Mouse (Mus musculus) Muller cell, postnatal 12 days (primary cell): Measurements from ENCODE around the gene Map6.
"Not testable (repeated sequence)": the region's sequence is repeated elsewhere in the genome, so short reads cannot be mapped to it uniquely, and the experiment has no call there.

Experiments
- DNase-seq: peaks from one replicate; pipeline ENCODE4 v3.0.0-alpha.2; 2015; ENCODE audit errors: inconsistent ontology term

Map6 gene

GRCm38 (mm10) chr7:99355731-99356131 lies 88.5 kb downstream of the Map6 start:
- DNase-seq: peak; percentile 92

DNA sequence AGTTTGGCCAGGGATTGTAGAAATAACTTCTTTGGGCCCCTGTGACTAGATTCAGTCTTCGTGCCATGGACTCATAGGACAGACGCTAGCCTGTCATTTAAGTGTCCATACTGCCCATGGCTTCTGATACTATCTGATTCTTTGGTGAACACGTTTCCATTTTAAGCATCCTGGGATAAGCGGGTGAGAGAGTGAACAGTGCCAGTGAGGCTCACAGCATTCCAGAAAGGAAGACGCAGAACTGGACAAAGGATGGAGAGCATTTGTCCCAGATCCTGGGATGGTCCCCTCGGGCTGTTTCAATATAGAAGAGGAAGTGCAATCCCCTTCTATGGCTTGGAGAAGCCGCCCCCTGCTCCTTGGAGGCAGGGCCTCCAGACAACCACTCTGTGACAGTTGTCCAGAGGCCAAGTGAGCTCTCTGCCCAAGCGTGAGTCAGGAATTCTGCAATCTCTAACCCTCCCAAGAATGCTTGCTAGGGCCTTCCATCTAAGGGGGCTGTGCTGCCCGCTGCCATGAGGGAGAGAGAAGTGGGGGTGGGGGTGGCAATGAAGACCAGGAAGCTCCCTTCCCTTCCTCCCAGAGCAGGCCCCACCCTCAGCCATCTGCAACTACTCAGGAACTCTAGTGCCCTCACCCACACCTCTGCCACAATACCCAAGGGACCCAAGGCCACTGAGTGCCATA lies 89.1 kb downstream of the Map6 start:
- peak; percentile 90 for DNase-seq

DNA sequence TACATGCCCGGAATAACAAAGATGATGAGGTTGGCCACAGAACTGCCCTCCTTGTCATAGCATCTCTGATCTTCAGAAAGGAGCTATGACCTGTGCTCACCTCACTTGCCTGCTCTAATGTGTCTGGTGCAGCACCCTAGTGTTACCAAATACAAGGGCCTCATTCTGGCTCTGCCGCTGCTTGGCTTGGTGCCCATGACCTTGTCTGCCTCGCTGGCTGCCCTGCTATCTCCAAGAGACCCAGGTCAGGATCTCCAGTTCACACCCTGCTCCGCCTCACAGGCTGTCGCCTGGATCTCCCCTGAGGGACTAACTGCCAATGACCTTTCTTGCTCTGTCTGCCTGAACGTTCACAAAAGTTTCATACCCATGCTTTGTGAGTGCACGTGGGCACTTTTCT lies 90.0 kb downstream of the Map6 start:
- no peak for DNase-seq

DNA sequence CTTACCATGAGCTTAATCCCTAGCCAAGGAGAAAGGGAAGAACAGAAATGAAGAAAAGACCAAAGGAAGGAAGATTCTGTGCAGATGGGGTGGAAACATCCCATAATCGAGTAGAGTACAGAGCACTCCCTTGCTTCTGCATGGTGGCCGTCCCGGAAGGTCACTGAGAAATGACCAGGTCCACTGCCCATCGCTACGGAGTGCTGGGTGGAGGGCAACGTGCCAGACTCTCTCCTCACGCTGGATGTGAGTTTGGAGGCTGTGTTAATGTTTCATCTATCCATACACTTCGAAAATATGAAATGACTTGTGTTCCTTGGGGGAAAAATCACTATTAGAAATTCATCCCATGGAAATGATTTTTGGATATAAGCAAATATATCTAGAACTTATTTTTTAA lies 91.1 kb downstream of the Map6 start:
- no peak for DNase-seq

DNA sequence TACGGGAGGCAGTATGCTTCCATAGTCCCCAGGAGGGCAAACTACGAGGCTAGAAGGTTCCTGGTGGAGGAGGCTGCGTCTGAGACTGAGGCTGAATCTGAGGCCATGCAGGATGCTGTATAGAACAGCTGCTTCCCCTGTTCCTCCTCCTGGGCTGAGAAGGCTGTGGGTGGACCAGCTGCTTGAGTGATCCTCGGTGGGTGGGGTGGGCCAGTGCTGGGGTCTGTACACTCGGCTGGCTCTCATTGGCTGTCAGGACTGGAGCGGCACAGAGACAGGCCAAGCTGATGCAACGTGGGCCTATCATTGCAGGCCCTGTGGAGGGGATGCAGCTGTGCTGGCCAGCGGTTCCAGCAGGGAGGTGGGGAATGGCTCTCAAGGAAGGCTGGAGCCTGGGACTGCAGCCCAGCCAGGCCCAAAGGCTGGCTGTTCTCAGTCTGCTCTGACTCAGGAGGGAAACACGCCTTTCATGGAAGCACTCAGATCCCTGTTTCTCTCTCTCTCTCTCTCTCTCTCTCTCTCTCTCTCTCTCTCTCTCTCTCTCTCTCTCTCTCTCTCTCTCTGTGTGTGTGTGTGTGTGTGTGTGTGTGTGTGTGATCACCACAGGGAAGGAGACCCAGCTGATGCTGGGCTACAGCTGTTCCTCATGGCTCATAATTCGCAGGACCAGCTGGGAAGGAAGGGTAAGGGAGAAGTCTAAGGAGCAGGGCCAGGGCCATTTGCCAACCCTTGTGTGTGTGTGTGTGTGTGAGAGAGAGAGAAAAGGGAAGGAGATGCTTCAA lies 93.0 kb downstream of the Map6 start:
- DNase-seq: peak; percentile 86

- DNase-seq: peak; percentile 40
Measured at GRCm38 (mm10) chr7:99360803-99361414, 93.7 kb downstream of the Map6 start.

DNA sequence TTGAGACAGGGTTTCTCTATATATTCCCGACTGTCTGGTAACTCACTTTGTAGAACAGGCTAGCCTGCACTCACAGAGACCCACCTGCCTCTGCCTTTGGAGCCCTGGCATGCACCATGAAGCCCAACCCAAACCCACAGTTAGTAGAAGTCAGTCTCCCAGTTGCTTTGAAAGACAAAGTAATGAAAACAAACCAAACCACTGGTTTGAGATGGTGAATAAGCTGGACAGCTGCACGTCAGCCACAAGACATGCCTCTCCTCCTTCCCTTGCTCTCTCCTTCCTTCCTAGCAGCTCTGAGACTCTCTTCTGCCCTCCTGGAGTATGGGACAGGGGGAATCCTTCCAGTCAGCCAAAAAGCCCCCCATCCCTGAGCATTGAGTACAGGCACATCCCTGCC lies 94.9 kb downstream of the Map6 start:
- DNase-seq: no peak

DNA sequence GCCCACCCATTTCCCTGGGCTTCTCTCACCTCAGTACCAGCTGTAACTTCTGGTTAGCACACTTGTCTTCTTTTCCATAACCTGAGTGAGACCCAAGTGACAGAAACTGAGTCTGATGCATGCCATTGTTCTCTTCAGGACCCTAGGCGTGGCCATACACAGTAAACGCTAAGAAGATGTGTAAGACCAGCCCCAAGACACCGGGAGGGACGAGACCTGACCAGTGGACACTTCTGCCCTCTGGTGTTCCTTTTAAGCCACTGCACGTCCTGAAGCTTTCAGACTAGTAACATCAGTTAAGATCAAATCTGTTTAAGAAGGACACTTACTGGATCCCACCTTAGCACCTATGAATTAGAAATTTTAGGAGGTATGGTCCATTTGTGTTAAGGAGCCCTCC lies 97.8 kb downstream of the Map6 start:
- peak; percentile 70 for DNase-seq

DNA sequence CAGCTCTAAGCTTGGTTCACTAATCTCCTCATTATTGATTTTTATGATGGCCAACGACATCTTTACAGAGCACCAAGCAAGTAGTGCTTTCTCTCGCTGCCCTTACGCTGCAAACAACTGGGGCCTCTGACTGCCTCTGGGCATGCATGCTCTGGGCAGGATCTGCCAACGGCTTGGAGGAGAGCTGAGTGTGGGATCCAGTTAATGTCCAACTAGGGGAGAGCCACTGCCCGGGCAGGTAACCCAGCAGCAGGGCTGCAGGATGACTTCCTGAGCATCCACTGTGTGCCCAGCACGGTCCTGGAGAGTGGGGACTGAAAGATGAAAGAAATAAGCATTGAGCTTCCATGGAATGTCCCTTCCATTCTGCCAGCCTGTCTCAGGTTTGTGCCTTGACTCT lies 99.5 kb downstream of the Map6 start:
- DNase-seq: no peak

- DNase-seq: not testable (repeated sequence)
Measured at GRCm38 (mm10) chr7:99374325-99374724, 107.1 kb downstream of the Map6 start.

- no peak for DNase-seq
Measured at GRCm38 (mm10) chr7:99375455-99375854, 108.2 kb downstream of the Map6 start.

- DNase-seq: peak; percentile 52
Measured at GRCm38 (mm10) chr7:99378870-99379269, 111.6 kb downstream of the Map6 start.

- peak; percentile 37 for DNase-seq
Measured at GRCm38 (mm10) chr7:99380491-99381213, 113.4 kb downstream of the Map6 start.

DNA sequence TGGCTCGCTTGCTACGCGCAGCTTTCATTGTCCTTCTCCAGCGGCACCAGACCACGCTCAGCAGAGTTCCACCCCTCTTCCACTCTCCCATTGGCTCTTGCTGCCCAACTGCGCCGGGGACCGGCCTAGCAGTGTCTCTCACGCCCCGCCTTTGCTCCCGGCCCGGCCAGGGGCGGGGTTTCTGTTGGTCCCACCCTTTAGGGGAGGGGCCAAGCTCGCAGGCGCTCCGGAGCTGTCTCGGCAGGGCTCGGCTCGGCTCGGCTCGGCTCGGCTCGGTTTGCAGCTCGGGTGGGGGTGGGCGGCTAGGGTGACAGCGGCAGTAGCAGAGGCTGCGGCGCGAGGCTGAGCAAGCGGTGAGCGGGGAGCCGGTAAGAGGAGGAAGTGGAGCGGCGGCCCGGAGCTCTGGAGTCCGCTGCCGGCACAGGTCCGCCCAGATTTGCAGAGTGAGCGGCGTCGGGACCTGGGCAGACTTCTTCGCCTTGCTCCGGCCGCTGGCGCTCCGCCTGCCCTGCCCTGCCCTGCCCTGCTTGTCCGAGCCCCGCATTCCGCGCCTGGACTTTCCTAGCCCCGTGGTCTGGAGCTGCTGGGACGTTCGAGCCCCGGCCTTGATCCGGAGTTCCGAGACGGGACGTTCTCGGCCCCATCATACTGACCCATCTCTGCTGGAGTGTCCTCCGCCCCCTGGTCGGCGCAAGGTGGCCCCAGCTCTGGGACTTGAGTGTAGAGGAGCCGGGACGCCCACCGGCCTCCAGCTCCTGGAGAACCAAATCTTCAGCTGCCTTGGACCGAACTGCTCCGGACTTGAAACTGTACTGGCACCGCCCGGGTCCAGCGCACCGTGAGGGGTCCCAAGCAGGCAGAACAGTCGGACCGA lies 114.2 kb downstream of the Map6 start, which contains the start of gene Gdpd5:
Gdpd5 (plus strand) TSS at position 201 of the 874 bp plus-strand sequence.
- DNase-seq: peak; percentile 100

DNA sequence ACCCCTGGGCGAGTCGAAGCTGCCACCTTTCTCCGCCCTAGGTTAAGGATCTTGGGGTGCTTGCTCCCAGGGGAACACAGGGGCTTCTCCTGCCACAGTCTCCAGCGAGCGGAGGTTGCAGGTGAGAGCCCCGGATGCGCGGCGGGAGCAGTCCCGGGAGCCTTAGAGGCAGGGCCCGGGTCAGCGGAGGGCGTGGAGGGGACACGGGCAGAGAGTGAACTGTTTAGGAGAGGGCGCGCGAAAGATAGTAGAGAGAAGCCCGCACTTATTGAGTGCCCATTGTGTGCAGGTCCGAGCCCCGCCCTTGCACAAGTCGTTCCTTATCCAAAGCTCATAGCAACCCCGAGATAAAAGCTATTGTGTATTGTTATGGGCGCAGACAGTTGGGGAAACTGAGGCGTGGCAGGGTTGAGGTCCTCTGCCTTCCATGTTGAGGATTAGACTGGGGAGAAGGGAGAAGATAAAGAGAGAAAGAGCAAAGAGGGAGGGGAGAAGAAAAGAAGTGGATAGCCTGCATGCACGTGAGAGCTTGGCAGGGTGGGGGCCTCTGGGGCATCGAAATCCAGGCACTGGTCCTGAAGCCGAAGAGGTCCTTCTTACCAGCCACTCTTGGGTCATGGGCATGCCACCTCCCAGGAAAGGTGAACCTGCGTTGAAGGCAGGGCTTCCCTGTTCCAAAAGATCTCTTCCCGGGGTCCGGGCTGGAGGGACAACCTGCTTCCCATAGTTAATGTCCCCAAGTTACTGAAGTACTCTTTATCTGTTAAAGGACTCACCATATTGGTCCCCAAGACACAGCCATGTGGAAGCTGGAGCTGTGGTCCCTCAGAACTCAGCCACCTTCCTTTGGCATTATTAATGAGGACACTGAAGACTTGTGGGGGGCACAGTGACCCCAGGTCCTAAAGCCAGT lies 115.1 kb downstream of the Map6 start:
- no peak for DNase-seq

DNA sequence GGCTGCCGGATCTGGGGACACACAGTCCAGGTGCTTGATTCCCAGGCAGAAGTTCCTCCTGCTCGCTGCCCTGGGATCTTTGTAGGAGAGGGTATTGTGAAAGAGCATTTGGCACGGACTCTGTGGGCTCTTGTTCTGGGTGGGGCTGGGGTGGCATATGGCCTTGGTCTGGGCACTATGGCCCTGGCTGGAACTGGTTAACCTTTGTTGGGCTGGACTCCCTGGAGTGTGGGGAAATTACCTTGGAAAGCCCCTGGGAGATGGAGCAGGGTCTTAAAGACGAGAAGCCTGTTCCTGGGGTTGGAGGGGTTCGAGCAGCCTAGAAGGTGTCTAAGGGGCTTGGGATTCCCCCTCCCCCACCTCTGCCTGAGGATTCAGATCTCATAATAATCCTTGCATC lies 116.0 kb downstream of the Map6 start:
- no peak for DNase-seq

DNA sequence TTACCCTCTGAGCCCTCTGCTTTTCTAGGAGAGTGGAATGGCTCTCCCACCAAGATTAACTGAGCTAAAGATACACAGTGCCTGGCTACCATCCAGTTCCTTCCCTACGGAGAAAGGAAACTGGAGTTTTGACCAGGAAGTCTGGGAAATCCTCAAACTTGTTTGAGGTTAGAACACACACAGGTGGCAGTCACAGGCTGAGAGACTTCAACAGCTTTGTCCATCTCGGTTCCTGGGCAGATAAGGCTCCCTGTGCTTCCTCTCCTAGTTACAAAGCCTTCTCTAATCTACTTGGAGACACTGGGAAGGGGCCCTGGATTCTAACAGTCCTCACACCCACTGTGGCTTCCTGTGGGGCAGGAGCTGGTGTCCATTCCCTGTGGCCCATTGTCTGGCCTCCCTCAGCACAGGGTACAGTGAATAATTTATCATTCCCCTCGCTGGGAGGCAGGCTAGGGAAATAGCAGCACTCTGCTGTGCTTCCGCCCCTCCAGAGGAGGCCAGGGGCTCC lies 116.9 kb downstream of the Map6 start:
- no peak for DNase-seq

- DNase-seq: peak; percentile 88
Measured at GRCm38 (mm10) chr7:99386030-99386429, 118.8 kb downstream of the Map6 start.
